Mouse (Mus musculus): Measurements from ENCODE around the gene Dnttip2.

DNA sequence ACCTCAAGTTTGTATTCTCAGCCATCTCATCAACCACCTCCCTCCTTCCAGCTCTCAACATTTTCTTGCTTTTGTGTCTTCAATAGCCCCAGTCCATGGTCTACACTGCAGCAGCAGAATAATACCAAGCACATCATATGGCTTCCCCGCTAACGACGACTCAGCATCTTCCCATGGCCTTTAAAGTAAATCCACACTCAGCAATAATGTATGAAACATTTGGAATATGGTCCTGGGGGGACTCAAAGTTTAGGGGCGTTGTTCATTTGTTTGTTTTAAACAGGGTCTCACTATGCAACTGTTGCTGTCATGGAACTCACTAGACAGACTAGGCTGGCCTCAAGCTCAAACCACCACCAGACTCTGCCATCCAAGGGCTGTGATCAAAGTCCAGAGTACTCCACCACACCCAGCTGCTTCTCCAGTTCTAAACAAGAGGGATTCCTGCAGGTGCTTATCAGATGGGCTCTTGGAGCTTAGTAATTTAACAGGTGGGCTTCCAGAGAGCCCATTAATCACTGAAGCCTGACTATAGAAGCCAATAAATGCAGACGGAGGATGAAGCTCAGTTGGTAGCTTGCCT, 14.5 kb downstream of the Dnttip2 start:
- TF ChIP-seq POLR2A (IDR thresholded peaks at IDR 0.05; ENCODE audit: borderline replicate concordance, insufficient read depth, low read length) (no peak), CTCF (IDR thresholded peaks at IDR 0.05; ENCODE audit: borderline replicate concordance, insufficient read depth, low read depth, low read length) (no peak)

Measured in cerebellum, adult 2 months (tissue).